Mouse (Mus musculus): ENCODE data around the gene Cldn4.

DNA sequence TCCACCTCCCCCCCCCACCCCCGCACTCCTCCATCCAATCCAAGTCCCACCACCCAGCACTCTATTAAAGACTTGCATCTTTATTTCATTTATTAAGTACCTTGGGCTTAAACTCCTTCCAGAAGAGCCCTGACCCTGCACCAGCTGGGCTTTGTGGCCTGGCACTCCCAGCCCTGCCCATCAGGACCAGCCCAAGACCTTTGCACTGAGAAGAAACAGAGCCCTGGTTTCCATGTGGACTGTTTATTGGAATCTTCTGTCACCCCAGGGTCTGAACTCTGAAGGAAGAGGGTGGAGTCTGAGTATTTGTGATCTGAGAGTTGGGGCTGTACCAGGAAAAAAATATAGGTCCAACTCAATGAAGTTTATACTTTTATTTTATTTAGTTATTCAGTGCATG is 36.4 kb upstream of the Cldn4 start:
- TF ChIP-seq POLR2A (IDR thresholded peaks at IDR 0.05; ENCODE audit: insufficient read depth, low read length) (no peak), CTCF (IDR thresholded peaks at IDR 0.05; ENCODE audit: low read depth, low read length) (no peak)
